Mouse (Mus musculus) testis, postnatal 10 days (tissue): Measurements from ENCODE around the gene Ndfip2.

Experiments
- DNase-seq: peaks from one replicate; pipeline ENCODE4 v3.0.0; 2021; ENCODE audit warnings: low spot score

The Ndfip2 gene

GRCm38 (mm10) chr14:105284062-105284461 is 25.7 kb downstream of the Ndfip2 start:
- no peak for DNase-seq

GRCm38 (mm10) chr14:105287557-105287956 is 29.2 kb downstream of the Ndfip2 start:
- no peak for DNase-seq

- no peak for DNase-seq
Measured at GRCm38 (mm10) chr14:105287972-105288371, 29.6 kb downstream of the Ndfip2 start.

GRCm38 (mm10) chr14:105288529-105288928 is 30.2 kb downstream of the Ndfip2 start:
- DNase-seq, result no peak

GRCm38 (mm10) chr14:105292139-105292538 is 33.8 kb downstream of the Ndfip2 start:
- DNase-seq, result no peak

- no peak for DNase-seq
Measured at GRCm38 (mm10) chr14:105293777-105294176, 35.4 kb downstream of the Ndfip2 start.

GRCm38 (mm10) chr14:105295820-105296582 is 37.6 kb downstream of the Ndfip2 start:
- no peak for DNase-seq

- DNase-seq, result no peak
Measured at GRCm38 (mm10) chr14:105299744-105300255, 41.4 kb downstream of the Ndfip2 start.

GRCm38 (mm10) chr14:105300551-105300950 is 42.2 kb downstream of the Ndfip2 start:
- DNase-seq, result no peak

- DNase-seq, result no peak
Measured at GRCm38 (mm10) chr14:105302708-105303107, 44.3 kb downstream of the Ndfip2 start.

GRCm38 (mm10) chr14:105307716-105308115 is 49.3 kb downstream of the Ndfip2 start:
- DNase-seq, result no peak

- DNase-seq, result no peak
Measured at GRCm38 (mm10) chr14:105312366-105312765, 54.0 kb downstream of the Ndfip2 start.

GRCm38 (mm10) chr14:105312944-105313343 is 54.6 kb downstream of the Ndfip2 start:
- no peak for DNase-seq

GRCm38 (mm10) chr14:105313877-105314276 is 55.5 kb downstream of the Ndfip2 start:
- no peak for DNase-seq

GRCm38 (mm10) chr14:105321712-105322111 is 63.3 kb downstream of the Ndfip2 start:
- no peak for DNase-seq

GRCm38 (mm10) chr14:105322829-105323228 is 64.5 kb downstream of the Ndfip2 start:
- DNase-seq, result no peak

- no peak for DNase-seq
Measured at GRCm38 (mm10) chr14:105323448-105323847, 65.1 kb downstream of the Ndfip2 start.

- peak; percentile 66 for DNase-seq
Measured at GRCm38 (mm10) chr14:105328397-105329302, 70.3 kb downstream of the Ndfip2 start.

GRCm38 (mm10) chr14:105333475-105334094 is 75.2 kb downstream of the Ndfip2 start:
- no peak for DNase-seq

GRCm38 (mm10) chr14:105341765-105342164 is 83.4 kb downstream of the Ndfip2 start:
- DNase-seq, result no peak

- DNase-seq, result no peak
Measured at GRCm38 (mm10) chr14:105354121-105354520, 95.7 kb downstream of the Ndfip2 start.
